Mouse (Mus musculus): Measurements from ENCODE around the gene Kidins220. TPM values are rescaled to one million over a fixed set of nuclear protein-coding genes. Genes with fewer than 3 reads are reported as not detected.
A peak's percentile ranks its signal among the peaks of the same experiment; 100 is the strongest.

Gene Kidins220
- polyA plus RNA-seq, 1 experiment, result 85.7 TPM

GRCm38 (mm10) chr12:24961821-24962220, 12.9 kb upstream of the Kidins220 start:
- H3K4me1 ChIP-seq (ENCODE audit: control insufficient read depth, insufficient read depth, low read length), result no peaks in the 10 kb centered on the region
- TF ChIP-seq CTCF (IDR thresholded peaks at IDR 0.05; ENCODE audit: borderline replicate concordance, insufficient read depth, low read length) (no peak), POLR2A (IDR thresholded peaks at IDR 0.05; ENCODE audit: low read depth, low read length) (no peak)
- H3K4me3 ChIP-seq (ENCODE audit: insufficient read depth, low read length), result no peak overlapping the region
- H3K27ac ChIP-seq (ENCODE audit: insufficient read depth, low read length), result no peak overlapping the region

GRCm38 (mm10) chr12:24962362-24962967, 12.3 kb upstream of the Kidins220 start:
- Histone ChIP-seq H3K4me3 (ENCODE audit: insufficient read depth, low read length) (no peak overlapping the region), H3K4me1 (ENCODE audit: control insufficient read depth, insufficient read depth, low read length) (no peaks in the 10 kb centered on the region), H3K27ac (ENCODE audit: insufficient read depth, low read length) (no peak overlapping the region)
- TF ChIP-seq POLR2A (IDR thresholded peaks at IDR 0.05; ENCODE audit: low read depth, low read length) (no peak), CTCF (IDR thresholded peaks at IDR 0.05; ENCODE audit: borderline replicate concordance, insufficient read depth, low read length) (no peak)

GRCm38 (mm10) chr12:24963393-24964022, 11.2 kb upstream of the Kidins220 start:
- no peaks in the 10 kb centered on the region for H3K4me1 ChIP-seq (ENCODE audit: control insufficient read depth, insufficient read depth, low read length)
- no peak overlapping the region for H3K4me3 ChIP-seq (ENCODE audit: insufficient read depth, low read length)
- peak overlapping the region; percentile 53 for H3K27ac ChIP-seq (ENCODE audit: insufficient read depth, low read length)
- TF ChIP-seq CTCF (IDR thresholded peaks at IDR 0.05; ENCODE audit: borderline replicate concordance, insufficient read depth, low read length) (no peak), POLR2A (IDR thresholded peaks at IDR 0.05; ENCODE audit: low read depth, low read length) (no peak)

GRCm38 (mm10) chr12:24965406-24965805, 9.3 kb upstream of the Kidins220 start:
- H3K27ac ChIP-seq (ENCODE audit: insufficient read depth, low read length), result no peak overlapping the region
- no peak for TF ChIP-seq CTCF (IDR thresholded peaks at IDR 0.05; ENCODE audit: borderline replicate concordance, insufficient read depth, low read length)
- no peak for TF ChIP-seq POLR2A (IDR thresholded peaks at IDR 0.05; ENCODE audit: low read depth, low read length)
- H3K4me3 ChIP-seq (ENCODE audit: insufficient read depth, low read length), result no peak overlapping the region
- no peaks in the 10 kb centered on the region for H3K4me1 ChIP-seq (ENCODE audit: control insufficient read depth, insufficient read depth, low read length)

- Histone ChIP-seq H3K4me3 (ENCODE audit: insufficient read depth, low read length) (no peak overlapping the region), H3K27ac (ENCODE audit: insufficient read depth, low read length) (no peak overlapping the region), H3K4me1 (ENCODE audit: control insufficient read depth, insufficient read depth, low read length) (no peaks in the 10 kb centered on the region)
- TF ChIP-seq CTCF (IDR thresholded peaks at IDR 0.05; ENCODE audit: borderline replicate concordance, insufficient read depth, low read length) (no peak), POLR2A (IDR thresholded peaks at IDR 0.05; ENCODE audit: low read depth, low read length) (no peak)
These were observed 8.7 kb upstream of the Kidins220 start for GRCm38 (mm10) chr12:24966046-24966445.

- Histone ChIP-seq H3K4me3 (ENCODE audit: insufficient read depth, low read length) (no peak overlapping the region), H3K27ac (ENCODE audit: insufficient read depth, low read length) (no peak overlapping the region), H3K4me1 (ENCODE audit: control insufficient read depth, insufficient read depth, low read length) (no peaks in the 10 kb centered on the region)
- TF ChIP-seq CTCF (IDR thresholded peaks at IDR 0.05; ENCODE audit: borderline replicate concordance, insufficient read depth, low read length) (no peak), POLR2A (IDR thresholded peaks at IDR 0.05; ENCODE audit: low read depth, low read length) (no peak)
These were observed 3.1 kb upstream of the Kidins220 start for GRCm38 (mm10) chr12:24971490-24972200.

- no peaks in the 10 kb centered on the region for H3K4me1 ChIP-seq (ENCODE audit: control insufficient read depth, insufficient read depth, low read length)
- no peak for TF ChIP-seq CTCF (IDR thresholded peaks at IDR 0.05; ENCODE audit: borderline replicate concordance, insufficient read depth, low read length)
- no peak for TF ChIP-seq POLR2A (IDR thresholded peaks at IDR 0.05; ENCODE audit: low read depth, low read length)
- H3K4me3 ChIP-seq (ENCODE audit: insufficient read depth, low read length), result no peak overlapping the region
- no peak overlapping the region for H3K27ac ChIP-seq (ENCODE audit: insufficient read depth, low read length)
These were observed 2.1 kb upstream of the Kidins220 start for GRCm38 (mm10) chr12:24972371-24973350.

GRCm38 (mm10) chr12:24973586-24973985, 1.1 kb upstream of the Kidins220 start:
- Histone ChIP-seq H3K4me3 (ENCODE audit: insufficient read depth, low read length) (no peak overlapping the region), H3K27ac (ENCODE audit: insufficient read depth, low read length) (no peak overlapping the region), H3K4me1 (ENCODE audit: control insufficient read depth, insufficient read depth, low read length) (no peaks in the 10 kb centered on the region)
- TF ChIP-seq CTCF (IDR thresholded peaks at IDR 0.05; ENCODE audit: borderline replicate concordance, insufficient read depth, low read length), result no peak
- no peak for TF ChIP-seq POLR2A (IDR thresholded peaks at IDR 0.05; ENCODE audit: low read depth, low read length)

- Histone ChIP-seq H3K4me1 (ENCODE audit: control insufficient read depth, insufficient read depth, low read length) (peaks cover 2% of the 10 kb centered on the region; the same call in 1 of the 2 replicates), H3K27ac (ENCODE audit: insufficient read depth, low read length) (peak overlapping the region; percentile 64), H3K4me3 (ENCODE audit: insufficient read depth, low read length) (peak overlapping the region; percentile 99)
- TF ChIP-seq CTCF (IDR thresholded peaks at IDR 0.05; ENCODE audit: borderline replicate concordance, insufficient read depth, low read length) (no peak), POLR2A (IDR thresholded peaks at IDR 0.05; ENCODE audit: low read depth, low read length) (no peak)
These were observed 499 bp downstream of the Kidins220 start for GRCm38 (mm10) chr12:24975115-24975733.
